Mouse (Mus musculus) ES-CJ7 (cell line): ENCODE measurements at regions not wholly inside any gene's neighbourhood (a gene's known extent, or its start where the extent isn't known, plus 50 kb on each side); places are given as distances from the start of the nearest gene placed in this dataset.
A peak's percentile ranks its signal among the peaks of the same experiment; 100 is the strongest.

Experiments used
- DNase-seq: peaks from one replicate; pipeline ENCODE4 v3.0.0; 2011; ENCODE audit warnings: low read depth, low spot score

GRCm38 (mm10) chr15:62350862-62351757 lies 1428.3 kb upstream of the A1bg start:
- DNase-seq = no peak

GRCm38 (mm10) chr15:62349981-62350380 lies 1427.2 kb upstream of the A1bg start:
- DNase-seq = no peak

GRCm38 (mm10) chr15:62348956-62349355 lies 1426.1 kb upstream of the A1bg start:
- DNase-seq = no peak

- no peak for DNase-seq
These were observed 1424.9 kb upstream of the A1bg start for GRCm38 (mm10) chr15:62347697-62348096.

- DNase-seq = peak; percentile 3
These were observed 1423.1 kb upstream of the A1bg start for GRCm38 (mm10) chr15:62345893-62346292.

GRCm38 (mm10) chr15:62336454-62337284 lies 1413.9 kb upstream of the A1bg start:
- no peak for DNase-seq

- DNase-seq = peak; percentile 20
These were observed 1411.6 kb upstream of the A1bg start for GRCm38 (mm10) chr15:62334256-62335009.

- DNase-seq = no peak
These were observed 1409.3 kb upstream of the A1bg start for GRCm38 (mm10) chr15:62332129-62332528.

- DNase-seq = no peak
These were observed 1408.5 kb upstream of the A1bg start for GRCm38 (mm10) chr15:62331138-62331800.

GRCm38 (mm10) chr15:62328920-62329319 lies 1406.1 kb upstream of the A1bg start:
- peak; percentile 4 for DNase-seq

- DNase-seq = no peak
These were observed 1405.6 kb upstream of the A1bg start for GRCm38 (mm10) chr15:62328305-62328881.

GRCm38 (mm10) chr15:62327481-62327880 lies 1404.7 kb upstream of the A1bg start:
- DNase-seq = no peak

GRCm38 (mm10) chr15:62326524-62326923 lies 1403.7 kb upstream of the A1bg start:
- DNase-seq = no peak

GRCm38 (mm10) chr15:62325451-62326290 lies 1402.9 kb upstream of the A1bg start:
- no peak for DNase-seq

GRCm38 (mm10) chr15:62320966-62321365 lies 1398.2 kb upstream of the A1bg start:
- DNase-seq = no peak

- no peak for DNase-seq
These were observed 1391.6 kb upstream of the A1bg start for GRCm38 (mm10) chr15:62314449-62314848.

GRCm38 (mm10) chr15:62302233-62302632 lies 1379.4 kb upstream of the A1bg start:
- DNase-seq = no peak

- DNase-seq = no peak
These were observed 1378.8 kb upstream of the A1bg start for GRCm38 (mm10) chr15:62301567-62301966.

GRCm38 (mm10) chr15:62297138-62297537 lies 1374.3 kb upstream of the A1bg start:
- peak; percentile 27 for DNase-seq
